Mouse (Mus musculus): ENCODE measurements around the gene Scgb2a2.
"Not testable (repeated sequence)": the region's sequence is repeated elsewhere in the genome, so short reads cannot be mapped to it uniquely, and the experiment has no call there.

The Scgb2a2 gene

DNA sequence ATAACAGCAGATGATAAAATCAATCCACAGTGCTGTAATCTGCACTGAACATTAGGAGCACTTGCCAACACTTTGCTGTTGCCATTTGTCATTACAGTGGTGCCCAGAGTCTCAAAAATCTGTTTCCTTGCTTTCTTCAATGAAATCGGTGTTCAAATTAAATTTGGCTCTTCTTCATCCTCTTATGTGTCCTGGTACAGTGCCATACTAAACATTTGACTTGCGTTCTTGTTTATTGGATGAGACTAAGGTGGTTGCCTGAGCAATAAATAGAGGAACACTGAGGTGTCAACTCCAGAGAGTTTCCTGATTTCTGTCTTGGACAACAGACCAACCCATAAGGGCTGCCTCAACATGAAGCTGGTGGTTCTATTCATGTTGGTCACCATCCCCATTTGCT is at the start of gene Scgb2a2:
TSS of gene Scgb2a2 (plus strand) at position 301 of the 400 bp plus-strand sequence.
- DNase-seq (ENCODE audit: low spot score in 2 of 2), result no peak

DNA sequence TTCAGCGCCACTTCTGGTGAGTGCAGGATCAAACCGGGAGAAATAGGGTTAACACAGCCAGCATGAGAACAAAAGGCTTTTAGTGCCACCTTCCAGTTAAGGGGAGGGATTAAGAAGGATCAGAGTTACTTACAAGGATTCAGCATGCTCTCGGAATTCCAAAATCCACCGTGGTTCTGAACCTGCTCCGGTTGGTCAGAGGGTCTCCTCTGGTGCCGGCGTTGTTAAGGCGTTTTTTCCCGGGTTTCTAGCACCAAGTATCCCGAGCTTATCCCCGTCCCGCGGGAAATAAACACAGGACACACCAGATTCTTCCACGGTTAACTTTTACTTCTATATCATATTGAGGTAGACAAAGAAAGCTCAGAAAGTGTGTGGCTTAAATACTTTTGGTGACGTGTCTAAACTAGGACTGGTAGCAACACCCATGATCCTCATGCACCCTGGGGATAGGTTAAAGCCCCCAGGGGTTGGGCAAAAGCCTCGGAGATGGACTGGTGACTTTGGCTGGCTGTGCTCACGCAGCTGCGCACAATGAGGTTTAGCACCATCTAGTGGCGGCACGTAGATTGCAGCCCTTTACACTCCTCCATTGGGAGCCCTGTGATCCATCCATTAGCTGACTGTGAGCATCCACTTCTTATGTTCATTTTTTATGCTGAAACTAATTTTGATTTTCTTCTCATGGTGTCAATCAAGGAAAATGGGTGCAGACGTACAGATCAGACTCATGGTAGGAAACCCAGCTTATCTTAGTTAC is 10.6 kb upstream of the Scgb2a2 start:
- peak; percentile 31 to 61 for DNase-seq (ENCODE audit: low spot score in 2 of 2)

DNA sequence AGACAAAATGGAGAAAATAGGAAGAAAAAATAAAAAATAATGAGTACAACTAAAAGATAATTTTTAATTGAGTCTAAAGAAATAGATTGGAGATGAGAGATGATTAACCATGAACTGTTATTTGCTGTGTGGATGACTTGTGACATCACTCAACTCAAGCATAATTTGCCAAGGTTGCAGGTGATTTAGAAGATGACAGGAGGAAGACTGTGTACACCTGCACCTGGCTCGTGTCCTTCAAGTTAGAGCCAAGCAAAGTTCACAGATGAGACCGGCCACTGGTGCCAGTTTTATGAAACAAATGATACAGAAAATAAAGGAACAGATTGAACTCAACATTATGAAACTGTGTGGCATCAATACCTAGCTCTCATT is 10.0 kb upstream of the Scgb2a2 start:
- no peak for DNase-seq (ENCODE audit: low spot score in 2 of 2)

DNA sequence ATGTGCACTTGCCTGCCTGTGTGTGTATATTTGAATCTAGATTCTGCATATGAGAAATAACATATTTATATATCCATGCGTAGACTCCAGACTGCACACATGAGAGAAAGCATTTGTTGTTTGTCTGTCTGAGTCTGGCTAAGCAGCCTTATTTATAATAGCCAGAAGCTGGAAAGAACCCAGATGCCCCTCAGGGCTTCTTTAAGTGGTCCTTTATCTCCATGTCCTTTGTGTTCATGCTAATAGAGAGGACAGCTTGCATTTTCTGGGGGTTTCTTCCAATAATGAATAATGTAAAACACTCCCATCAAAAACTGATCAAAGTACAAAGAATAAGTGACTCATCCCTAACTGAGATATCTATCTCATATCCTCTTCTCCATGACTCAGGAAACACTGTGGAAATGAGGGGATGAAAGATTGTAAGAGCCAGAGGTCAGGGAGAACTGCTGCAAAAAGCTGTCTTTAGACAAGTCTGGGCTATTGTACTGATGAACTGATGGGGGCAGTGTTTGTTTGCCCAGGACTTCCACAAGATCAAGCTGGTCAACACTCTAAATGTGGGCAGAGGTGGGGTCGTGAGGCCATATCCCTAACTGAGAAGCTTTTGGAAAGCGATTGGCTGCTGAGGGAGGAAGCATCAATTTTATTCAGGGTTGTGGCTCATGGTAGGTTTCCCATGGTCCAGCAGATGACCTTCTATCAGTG is 2.2 kb downstream of the Scgb2a2 start:
- DNase-seq (ENCODE audit: low spot score in 2 of 2), result not testable (repeated sequence)

DNA sequence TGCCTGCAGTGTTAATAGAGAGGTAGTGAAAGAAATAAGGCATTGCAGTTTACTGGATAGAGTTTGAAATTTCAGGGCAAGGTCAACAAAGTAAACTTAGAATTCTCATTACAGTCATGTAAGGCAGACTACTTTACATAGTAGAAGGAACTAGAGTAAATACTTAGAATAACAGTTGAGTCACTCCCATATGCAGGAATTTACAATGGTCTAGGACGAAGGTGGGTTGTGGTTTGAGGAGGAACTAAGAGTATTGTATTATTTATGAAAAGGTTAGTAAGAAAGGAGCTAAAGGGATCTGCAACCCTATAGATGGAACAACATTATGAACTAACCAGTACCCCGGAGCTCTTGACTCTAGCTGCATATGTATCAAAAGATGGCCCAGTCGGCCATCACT is 13.5 kb downstream of the Scgb2a2 start:
- not testable (repeated sequence) for DNase-seq (ENCODE audit: low spot score in 2 of 2)

DNA sequence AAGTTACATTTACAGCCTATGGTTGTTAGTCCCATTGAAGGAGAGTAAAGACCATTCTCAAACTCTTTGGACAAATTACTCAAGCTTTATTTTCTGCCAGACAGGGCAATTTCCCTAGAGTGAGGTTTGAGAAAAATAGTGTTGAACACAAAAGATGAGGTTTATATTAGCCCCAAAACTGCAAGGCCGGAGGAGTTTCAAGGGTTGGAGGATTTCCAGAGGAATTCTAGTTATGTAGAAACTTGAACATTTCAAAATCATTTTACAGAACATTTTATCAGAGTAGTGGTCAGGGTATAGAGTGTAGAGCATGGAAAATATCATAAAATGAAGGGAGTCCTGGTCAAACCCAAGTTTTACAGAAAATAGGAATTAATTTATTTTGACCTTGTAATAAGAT is 17.5 kb downstream of the Scgb2a2 start:
- DNase-seq (ENCODE audit: low spot score in 2 of 2), result no peak

DNA sequence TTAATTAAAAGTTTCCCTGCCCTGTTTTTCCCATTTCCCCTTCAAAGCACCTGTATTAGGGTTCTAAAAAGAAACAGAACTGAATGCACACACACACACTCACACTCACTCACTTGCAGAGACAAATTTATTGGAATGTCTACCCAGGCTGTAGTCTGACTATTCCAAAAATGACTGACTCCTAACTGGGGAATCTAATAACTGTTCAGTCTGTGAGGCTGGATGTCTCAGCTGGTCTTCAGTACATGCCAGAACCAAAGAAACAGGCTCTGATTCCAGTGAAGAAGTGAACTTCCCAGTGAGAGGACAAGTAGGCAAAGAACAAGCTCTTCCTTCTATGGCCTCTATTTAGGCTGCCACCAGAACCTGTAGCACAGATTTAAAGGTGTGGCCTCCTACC is 18.1 kb downstream of the Scgb2a2 start:
- no peak for DNase-seq (ENCODE audit: low spot score in 2 of 2)

DNA sequence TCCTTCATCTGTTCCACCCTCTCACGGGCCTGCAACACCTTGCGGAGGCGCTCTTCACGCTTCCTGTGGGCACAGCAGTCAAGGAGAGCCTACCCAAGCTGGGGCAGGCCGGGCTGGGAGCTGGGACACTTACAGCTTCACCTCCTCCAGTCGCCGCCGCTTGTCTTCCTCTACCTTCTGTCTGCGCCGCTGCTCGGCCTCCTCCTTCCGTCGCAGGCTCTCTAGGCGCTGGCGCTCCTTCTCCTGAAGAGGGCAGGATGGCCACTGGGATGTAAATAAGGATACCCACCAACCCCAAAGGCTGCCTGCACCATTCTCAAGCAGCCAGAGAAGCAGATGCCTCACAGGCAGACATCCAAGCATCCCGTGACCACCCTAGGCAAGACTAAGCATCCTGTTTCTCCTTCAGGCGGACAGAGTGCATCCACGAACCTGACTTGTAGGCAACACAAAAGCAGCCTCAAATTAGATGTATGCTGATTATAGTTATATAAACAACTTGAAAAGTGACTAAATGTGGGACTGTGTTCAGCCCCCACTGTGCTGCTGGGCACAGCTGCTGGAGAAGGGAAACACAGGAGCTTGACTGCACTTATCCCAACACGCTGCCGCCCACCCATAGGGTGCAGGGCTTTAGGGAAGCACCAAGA is 30.9 kb downstream of the Scgb2a2 start:
- DNase-seq (ENCODE audit: low spot score in 2 of 2), result no peak

DNA sequence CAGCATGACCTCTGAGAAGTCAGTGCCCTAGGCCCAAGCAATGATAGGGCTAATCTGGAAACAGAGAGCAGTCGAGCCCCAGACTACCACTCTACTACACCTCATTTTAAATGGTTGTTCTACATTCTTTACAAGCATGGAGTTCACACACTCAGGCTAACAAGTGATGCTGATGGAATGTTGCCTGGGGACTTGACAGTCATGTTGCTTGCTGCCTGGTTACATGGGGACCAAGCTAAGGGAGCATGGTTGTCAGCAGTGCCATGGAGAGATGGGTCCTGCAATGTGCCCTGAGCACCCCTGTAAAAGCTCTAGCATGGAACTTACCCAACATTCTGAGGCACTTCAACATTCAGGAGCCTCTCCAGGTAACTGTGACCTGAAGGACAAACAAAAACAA is 39.0 kb downstream of the Scgb2a2 start:
- DNase-seq (ENCODE audit: low spot score in 2 of 2), result no peak

DNA sequence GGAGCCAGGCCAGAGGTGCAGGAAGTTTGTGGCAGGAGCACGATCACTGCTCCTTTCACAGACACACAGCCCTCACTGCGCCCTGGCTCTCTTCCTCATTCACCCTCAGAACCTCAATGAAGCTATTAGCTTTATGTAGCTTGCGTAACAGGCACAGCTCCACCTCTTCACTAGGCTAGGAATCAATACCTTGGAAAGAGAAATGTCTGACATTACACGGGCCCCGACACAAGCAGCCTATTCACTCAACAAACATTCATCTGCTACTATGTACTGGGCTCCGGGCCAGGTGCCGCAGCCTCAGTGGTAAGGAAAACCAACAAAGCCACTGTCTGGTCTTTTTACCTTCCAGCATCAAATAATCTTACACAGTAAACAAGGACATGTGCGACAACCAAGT is 39.4 kb downstream of the Scgb2a2 start:
- DNase-seq (ENCODE audit: low spot score in 2 of 2), result no peak

DNA sequence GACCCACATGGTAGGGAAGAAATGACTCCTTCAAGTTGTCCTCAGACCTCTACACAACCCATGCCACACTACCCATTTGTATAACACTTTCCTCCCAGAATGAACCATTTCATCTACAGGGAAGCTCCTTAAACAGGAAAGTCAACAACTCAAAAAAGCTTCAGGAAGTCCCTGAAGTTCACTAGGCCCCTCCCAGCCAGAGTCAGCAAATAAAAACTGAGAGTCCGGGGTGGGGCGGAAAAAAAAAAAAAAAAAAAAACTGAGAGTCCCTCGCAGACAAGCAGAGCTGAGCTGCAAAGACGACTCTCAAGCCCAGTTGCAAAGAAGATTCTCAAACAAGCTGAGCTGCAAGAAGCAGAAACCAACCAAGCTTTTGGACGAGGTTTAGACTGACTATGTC is 48.7 kb downstream of the Scgb2a2 start:
- no peak for DNase-seq (ENCODE audit: low spot score in 2 of 2)

DNA sequence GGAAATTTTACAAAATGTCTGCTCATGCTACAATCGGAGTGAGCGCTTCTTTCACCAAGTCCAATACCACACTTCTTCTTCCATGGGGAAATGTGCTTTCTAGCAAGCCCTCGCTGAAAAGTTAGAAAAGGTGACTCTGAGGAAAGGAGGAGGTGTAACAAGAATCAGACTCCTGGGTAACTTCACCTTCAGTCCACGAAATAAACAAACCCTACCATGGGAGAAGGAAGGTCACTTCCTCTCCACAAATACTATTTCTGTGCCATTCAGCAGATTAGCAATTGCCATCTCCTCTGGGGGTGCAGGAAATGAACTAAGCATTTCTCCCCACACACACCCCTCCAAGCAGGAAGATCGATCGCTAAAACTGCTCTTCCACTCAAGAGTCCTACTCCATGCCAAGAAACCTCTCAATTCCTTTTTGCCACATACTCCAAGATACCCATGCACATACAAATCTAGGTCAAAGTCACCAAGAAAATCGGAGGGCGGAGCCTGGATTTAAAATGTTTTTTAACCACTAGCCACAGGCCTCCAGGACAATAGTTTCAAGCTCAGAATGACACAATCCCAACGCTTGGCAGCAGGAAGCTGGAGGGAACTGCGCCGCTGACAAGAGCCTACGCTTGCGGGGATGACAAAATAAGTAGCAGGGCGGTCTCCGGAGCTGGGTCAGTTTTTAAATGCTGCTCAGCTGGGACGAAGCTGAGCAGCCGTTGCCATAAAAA is 51.1 kb downstream of the Scgb2a2 start:
- peak; percentile 39 to 49 for DNase-seq (ENCODE audit: low spot score in 2 of 2)

DNA sequence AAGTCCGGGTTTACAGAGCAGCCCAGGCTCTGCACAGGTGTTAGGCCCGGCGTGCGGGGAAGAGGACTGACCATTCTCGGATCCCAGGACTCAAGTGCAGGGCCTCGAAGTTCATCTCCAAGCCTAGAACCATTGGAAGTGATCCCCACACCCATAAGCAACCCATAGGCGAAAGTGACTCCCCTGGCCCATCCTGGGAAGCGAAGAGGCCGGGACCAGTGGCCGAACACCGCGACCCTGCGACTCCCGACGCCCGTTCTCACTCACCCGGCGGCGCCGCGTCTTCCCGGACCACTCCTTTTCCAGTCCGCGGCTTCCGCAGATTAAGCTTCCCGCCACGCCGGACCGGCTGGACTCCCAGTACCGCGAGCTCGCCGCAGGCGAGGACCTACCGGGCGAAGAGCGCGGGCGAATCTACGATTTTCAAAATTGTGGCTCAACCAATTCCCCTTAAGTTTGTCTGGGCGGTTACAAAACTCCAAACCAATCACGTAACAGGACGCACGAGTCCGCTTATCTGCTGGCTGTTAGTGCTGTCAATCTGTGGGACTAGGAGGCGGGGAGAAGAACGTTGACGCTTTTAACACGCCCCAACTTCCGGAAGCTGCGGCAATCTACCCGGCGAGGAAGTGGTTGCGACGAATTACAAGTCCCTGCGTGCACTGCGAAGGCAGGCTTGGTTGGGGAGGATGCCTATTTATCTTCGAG is 51.9 kb downstream of the Scgb2a2 start, which contains the start of gene Incenp:
TSS of gene Incenp (minus strand) at position 480 of the 708 bp plus-strand sequence.
- peak; percentile 86 to 94 for DNase-seq (ENCODE audit: low spot score in 2 of 2)

DNA sequence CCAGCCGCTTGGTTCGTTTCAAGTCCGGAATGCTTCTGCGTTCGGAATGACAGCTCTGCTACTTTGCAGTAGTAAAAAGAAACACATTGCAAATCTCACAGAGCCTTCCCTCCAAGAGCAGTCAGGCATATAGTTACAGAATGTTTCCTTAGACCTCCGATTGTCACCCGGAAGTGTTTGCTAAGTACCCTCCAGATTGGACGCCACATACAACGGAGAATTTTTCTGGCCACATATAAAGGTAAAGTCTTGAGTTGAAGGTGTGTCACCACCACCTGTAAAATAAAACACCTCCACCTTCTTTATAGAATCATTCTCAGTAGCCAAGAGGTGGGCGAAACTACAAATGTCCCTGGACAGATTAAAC is 52.4 kb downstream of the Scgb2a2 start:
- DNase-seq (ENCODE audit: low spot score in 2 of 2), result no peak

DNA sequence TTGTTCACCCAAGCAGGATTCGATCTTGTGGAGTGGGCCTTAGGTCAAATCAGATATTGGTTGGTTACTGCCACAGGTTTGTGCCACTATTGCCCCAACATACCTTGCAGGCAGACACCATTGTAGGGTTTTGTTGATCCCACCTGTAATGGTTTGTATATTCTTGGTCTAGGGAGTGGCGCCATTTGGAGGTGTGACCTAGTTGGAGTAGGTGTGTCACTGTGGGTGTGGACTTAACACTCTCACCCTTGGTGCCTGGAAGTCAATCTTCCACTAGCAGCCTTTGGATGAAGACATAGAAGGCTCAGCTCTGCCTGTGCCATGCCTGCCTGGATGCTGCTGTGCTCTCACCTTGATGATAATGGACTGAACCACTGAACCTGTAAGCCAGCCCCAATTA is 53.3 kb downstream of the Scgb2a2 start:
- not testable (repeated sequence) for DNase-seq (ENCODE audit: low spot score in 2 of 2)

Measured in spleen, postnatal 10 days (tissue).